Mouse (Mus musculus) heart, embryonic 10.5 days (tissue): ENCODE data around the gene Slc37a2. TPM values are rescaled to one million over a fixed set of nuclear protein-coding genes. Genes with fewer than 3 reads are reported as not detected.

Source experiments
- DNase-seq: peaks from one replicate; pipeline ENCODE4 v3.0.0-alpha.2; 2017; ENCODE audit warnings: low spot score
- H3K27ac ChIP-seq: fragments of 300-500 bp; sonication (generic); 2 replicates; pipeline ENCODE4 v1.5.1; 2016; ENCODE audit warnings: mild to moderate bottlenecking
- H3K27me3 ChIP-seq: fragments of 300-500 bp; sonication (generic); 2 replicates; pipeline ENCODE4 v1.6.1; 2016; ENCODE audit warnings: mild to moderate bottlenecking; ENCODE audit not compliant: poor library complexity, insufficient read depth, severe bottlenecking
- H3K36me3 ChIP-seq: fragments of 300-500 bp; sonication (generic); 2 replicates; pipeline ENCODE4 v1.6.1; 2016; ENCODE audit warnings: mild to moderate bottlenecking, moderate library complexity
- H3K4me1 ChIP-seq: fragments of 300-500 bp; sonication (generic); 2 replicates; pipeline ENCODE4 v1.6.1; 2016; ENCODE audit warnings: mild to moderate bottlenecking
- H3K4me3 ChIP-seq: fragments of 300-500 bp; sonication (generic); 2 replicates; pipeline ENCODE4 v1.5.1; 2016; ENCODE audit warnings: mild to moderate bottlenecking, moderate library complexity
- H3K9me3 ChIP-seq: fragments of 300-500 bp; sonication (generic); 2 replicates; pipeline ENCODE4 v1.6.1; 2016; ENCODE audit warnings: mild to moderate bottlenecking, moderate library complexity
- WGBS: fragments of 180-500 bp; shearing (Covaris S2); methylation state at CpG from one replicate; pipeline ENCODE4 v1.1.7; 2016; 5-methylcytosine and 5-hydroxymethylcytosine counted together
- polyA plus RNA-seq: library from polyadenylated mRNA; unstranded; fragments of >200 nt; fragmentation: Nextera tagmentation; extraction: Ambion mirVana; gene quantifications from 2 replicates; pipeline ENCODE4 v1.2.1, GENCODE M21; 2016

The Slc37a2 gene
- polyA plus RNA-seq, 1 experiment from 2014 or later = 2.3 TPM

GRCm38 (mm10) chr9:37203884-37204283 is 51.7 kb downstream of the Slc37a2 start:
- peaks cover 6% of the 10 kb centered on the region; the same call in 1 of the 2 replicates for H3K4me1 ChIP-seq
- H3K27ac ChIP-seq = no peak overlapping the region
- H3K9me3 ChIP-seq = no peaks in the 10 kb centered on the region
- DNase-seq = no peak
- H3K36me3 ChIP-seq = no peaks in the 10 kb centered on the region
- WGBS = 64% methylated on average over 5 of the region's 5 CpGs
- H3K4me3 ChIP-seq = no peak overlapping the region
- H3K27me3 ChIP-seq = no peaks in the 10 kb centered on the region

- Histone ChIP-seq H3K27ac (no peak overlapping the region), H3K36me3 (no peaks in the 10 kb centered on the region), H3K9me3 (no peaks in the 10 kb centered on the region), H3K4me3 (no peak overlapping the region), H3K4me1 (no peaks in the 10 kb centered on the region), H3K27me3 (no peaks in the 10 kb centered on the region)
- 87% methylated on average over 5 of the region's 5 CpGs for WGBS
- no peak for DNase-seq
These were observed 55.1 kb downstream of the Slc37a2 start for GRCm38 (mm10) chr9:37200414-37200813.

- no peak overlapping the region for H3K27ac ChIP-seq
- H3K36me3 ChIP-seq = no peaks in the 10 kb centered on the region
- 71% methylated on average over 4 of the region's 4 CpGs for WGBS
- H3K4me1 ChIP-seq = no peaks in the 10 kb centered on the region
- no peak overlapping the region for H3K4me3 ChIP-seq
- H3K27me3 ChIP-seq = no peaks in the 10 kb centered on the region
- H3K9me3 ChIP-seq = no peaks in the 10 kb centered on the region
- DNase-seq = no peak
These were observed 58.5 kb downstream of the Slc37a2 start for GRCm38 (mm10) chr9:37197067-37197466.

- H3K27me3 ChIP-seq = no peaks in the 10 kb centered on the region
- H3K9me3 ChIP-seq = no peaks in the 10 kb centered on the region
- no peaks in the 10 kb centered on the region for H3K4me1 ChIP-seq
- WGBS = 77% methylated on average over 3 of the region's 3 CpGs
- no peak overlapping the region for H3K4me3 ChIP-seq
- DNase-seq = no peak
- H3K27ac ChIP-seq = no peak overlapping the region
- H3K36me3 ChIP-seq = no peaks in the 10 kb centered on the region
These were observed 67.5 kb downstream of the Slc37a2 start for GRCm38 (mm10) chr9:37188024-37188423.

- DNase-seq = no peak
- Histone ChIP-seq H3K4me1 (no peaks in the 10 kb centered on the region), H3K4me3 (no peak overlapping the region), H3K27me3 (no peaks in the 10 kb centered on the region), H3K36me3 (no peaks in the 10 kb centered on the region), H3K9me3 (no peaks in the 10 kb centered on the region), H3K27ac (no peak overlapping the region)
- 80% methylated on average over 5 of the region's 5 CpGs for WGBS
These were observed 68.1 kb downstream of the Slc37a2 start for GRCm38 (mm10) chr9:37187407-37187806.

GRCm38 (mm10) chr9:37183176-37183575 is 72.4 kb downstream of the Slc37a2 start:
- Histone ChIP-seq H3K4me3 (no peak overlapping the region), H3K36me3 (no peaks in the 10 kb centered on the region), H3K4me1 (peaks cover 14% of the 10 kb centered on the region), H3K27me3 (peaks cover 6% of the 10 kb centered on the region; the same call in 1 of the 2 replicates), H3K27ac (no peak overlapping the region), H3K9me3 (no peaks in the 10 kb centered on the region)
- no peak for DNase-seq
- 62% methylated on average over 2 of the region's 2 CpGs for WGBS

- 75% methylated on average over 5 of the region's 5 CpGs for whole genome bisulfite sequencing
- peaks cover 17% of the 10 kb centered on the region for H3K4me1 ChIP-seq
- peaks cover 9% of the 10 kb centered on the region for H3K27me3 ChIP-seq
- H3K36me3 ChIP-seq = no peaks in the 10 kb centered on the region
- DNase-seq = no peak
- H3K27ac ChIP-seq = no peak overlapping the region
- no peak overlapping the region for H3K4me3 ChIP-seq
- H3K9me3 ChIP-seq = no peaks in the 10 kb centered on the region
These were observed 73.9 kb downstream of the Slc37a2 start for GRCm38 (mm10) chr9:37181596-37181995.

GRCm38 (mm10) chr9:37179596-37179995 is 75.9 kb downstream of the Slc37a2 start:
- H3K9me3 ChIP-seq = no peaks in the 10 kb centered on the region
- H3K4me1 ChIP-seq = peaks cover 20% of the 10 kb centered on the region
- no peak overlapping the region for H3K4me3 ChIP-seq
- peaks cover 26% of the 10 kb centered on the region for H3K27me3 ChIP-seq
- no peak overlapping the region for H3K27ac ChIP-seq
- no peaks in the 10 kb centered on the region for H3K36me3 ChIP-seq
- DNase-seq = no peak
- WGBS = 69% methylated on average over 4 of the region's 4 CpGs

- Histone ChIP-seq H3K36me3 (no peaks in the 10 kb centered on the region), H3K9me3 (no peaks in the 10 kb centered on the region), H3K27ac (no peak overlapping the region), H3K4me3 (no peak overlapping the region), H3K27me3 (peaks cover 26% of the 10 kb centered on the region), H3K4me1 (peaks cover 20% of the 10 kb centered on the region)
- no peak for DNase-seq
- WGBS = 35% methylated on average over 4 of the region's 4 CpGs
These were observed 76.6 kb downstream of the Slc37a2 start for GRCm38 (mm10) chr9:37178911-37179310.

Other genes with a start within 250 kb of the Slc37a2 start
- gene Pknox2, start 108.3 kb downstream of the Slc37a2 start, polyA plus RNA-seq = 8.8 and 9.1 TPM in 2 replicates
- gene Tmem218, start 47.5 kb downstream of the Slc37a2 start, polyA plus RNA-seq = 7.7 and 9.0 TPM in 2 replicates
- 5.1 and 5.8 TPM in 2 replicates for gene Ccdc15, start 92.7 kb upstream of the Slc37a2 start, polyA plus RNA-seq
- gene Hepacam, start 111.6 kb upstream of the Slc37a2 start, polyA plus RNA-seq = 0.04 TPM in 1 of 2 replicates, not detected in the other
- 2.0 and 4.0 TPM in 2 replicates for gene Robo4, start 146.2 kb upstream of the Slc37a2 start, polyA plus RNA-seq
- gene Robo3, start 177.5 kb upstream of the Slc37a2 start, polyA plus RNA-seq = 0.06 and 0.10 TPM in 2 replicates
- gene Msantd2, start 233.6 kb upstream of the Slc37a2 start, polyA plus RNA-seq = 17.9 and 23.8 TPM in 2 replicates